Mouse (Mus musculus) midbrain, embryonic 12.5 days (tissue): Measurements from ENCODE around the gene Rrp8. TPM values are rescaled to one million over a fixed set of nuclear protein-coding genes. Genes with fewer than 3 reads are reported as not detected.
A peak's percentile ranks its signal among the peaks of the same experiment; 100 is the strongest.
"Not testable (repeated sequence)": the region's sequence is repeated elsewhere in the genome, so short reads cannot be mapped to it uniquely, and the experiment has no call there.

Experiments
- ATAC-seq: fragments of 200-750 bp; cut with Nextera tagmentation; 2 replicates; pipeline ENCODE4 v1.8.0; 2017; ENCODE audit warnings: low read depth, moderate TSS enrichment, moderate library complexity; ENCODE audit not compliant: low FRiP score
- H3K27ac ChIP-seq: fragments of 300-500 bp; sonication (generic); replicated peaks from 2 replicates; pipeline ENCODE4 v1.5.1; 2016; ENCODE audit warnings: mild to moderate bottlenecking
- H3K27me3 ChIP-seq: fragments of 300-500 bp; sonication (generic); 2 replicates; pipeline ENCODE4 v1.6.1; 2016; ENCODE audit warnings: mild to moderate bottlenecking
- H3K36me3 ChIP-seq: fragments of 300-500 bp; sonication (generic); 2 replicates; pipeline ENCODE4 v1.6.1; 2016
- H3K4me1 ChIP-seq: fragments of 300-500 bp; sonication (generic); 2 replicates; pipeline ENCODE4 v1.6.1; 2016
- H3K4me2 ChIP-seq: fragments of 300-500 bp; sonication (generic); replicated peaks from 2 replicates; pipeline ENCODE4 v1.6.1; 2016; ENCODE audit warnings: mild to moderate bottlenecking, moderate library complexity
- H3K4me3 ChIP-seq: fragments of 300-500 bp; sonication (generic); 2 replicates; pipeline ENCODE4 v1.5.1; 2016; ENCODE audit warnings: mild to moderate bottlenecking
- H3K9ac ChIP-seq: fragments of 300-500 bp; sonication (generic); replicated peaks from 2 replicates; pipeline ENCODE4 v1.6.1; 2016; ENCODE audit warnings: mild to moderate bottlenecking, moderate library complexity
- H3K9me3 ChIP-seq: fragments of 300-500 bp; sonication (generic); 2 replicates; pipeline ENCODE4 v1.6.1; 2016; ENCODE audit warnings: mild to moderate bottlenecking
- WGBS: fragments of 180-500 bp; shearing (Covaris S2); methylation state at CpG from one replicate; pipeline ENCODE4 v1.1.7; 2016; 5-methylcytosine and 5-hydroxymethylcytosine counted together
- polyA plus RNA-seq: library from polyadenylated mRNA; unstranded; fragments of >200 nt; fragmentation: Nextera tagmentation; extraction: Ambion mirVana; gene quantifications from 2 replicates; pipeline ENCODE4 v1.2.1, GENCODE M21; 2016

The Rrp8 gene
- polyA plus RNA-seq, 1 experiment from 2014 or later, result 40.1 TPM

GRCm38 (mm10) chr7:105743246-105743925, 6.2 kb upstream of the Rrp8 start:
- H3K4me1 ChIP-seq, result peaks cover 21% of the 10 kb centered on the region
- peak overlapping the region; percentile 91 for H3K4me2 ChIP-seq
- peaks cover 59% of the 10 kb centered on the region for H3K36me3 ChIP-seq
- ATAC-seq, H3K27me3 ChIP-seq, H3K9me3 ChIP-seq: not testable (repeated sequence)
- H3K27ac ChIP-seq, result peak overlapping the region; percentile 74; the same call in 1 of the 2 replicates
- 35% methylated on average over 20 of the region's 20 CpGs for WGBS
- H3K4me3 ChIP-seq, result peak overlapping the region; percentile 98
- peak overlapping the region; percentile 96 for H3K9ac ChIP-seq

- peak overlapping the region; percentile 91 for H3K4me2 ChIP-seq
- not testable (repeated sequence) for H3K27ac ChIP-seq, H3K27me3 ChIP-seq, H3K9me3 ChIP-seq, ATAC-seq, H3K9ac ChIP-seq
- peaks cover 52% of the 10 kb centered on the region for H3K36me3 ChIP-seq
- peak overlapping the region; percentile 98; the same call in 1 of the 2 replicates for H3K4me3 ChIP-seq
- 88% methylated on average over 7 of the region's 7 CpGs for WGBS
- peaks cover 28% of the 10 kb centered on the region for H3K4me1 ChIP-seq
Measured at GRCm38 (mm10) chr7:105742539-105743215, 5.5 kb upstream of the Rrp8 start.

- ATAC-seq, result no peak
Measured at GRCm38 (mm10) chr7:105741978-105742377, 4.8 kb upstream of the Rrp8 start.

GRCm38 (mm10) chr7:105740851-105741250, 3.7 kb upstream of the Rrp8 start:
- Histone ChIP-seq H3K4me1 (peaks cover 35% of the 10 kb centered on the region), H3K36me3 (peaks cover 37% of the 10 kb centered on the region), H3K27ac (no peak overlapping the region), H3K27me3 (no peaks in the 10 kb centered on the region), H3K4me2 (no peak overlapping the region), H3K9me3 (no peaks in the 10 kb centered on the region), H3K9ac (no peak overlapping the region), H3K4me3 (no peak overlapping the region)
- no peak for ATAC-seq
- 92% methylated on average over 6 of the region's 6 CpGs for WGBS

More at GRCm38 (mm10) chr7:105741978-105742377, 4.8 kb upstream of the Rrp8 start:
- H3K4me2 ChIP-seq, result no peak overlapping the region
- no peaks in the 10 kb centered on the region for H3K9me3 ChIP-seq
- H3K36me3 ChIP-seq, result peaks cover 47% of the 10 kb centered on the region
- no peak overlapping the region for H3K4me3 ChIP-seq
- WGBS, result 93% methylated on average over 9 of the region's 9 CpGs
- H3K9ac ChIP-seq, result no peak overlapping the region
- H3K27ac ChIP-seq, result no peak overlapping the region
- H3K27me3 ChIP-seq, result no peaks in the 10 kb centered on the region
- H3K4me1 ChIP-seq, result peaks cover 34% of the 10 kb centered on the region

GRCm38 (mm10) chr7:105740089-105740795, 3.1 kb upstream of the Rrp8 start:
- WGBS, result 90% methylated on average over 13 of the region's 13 CpGs
- Histone ChIP-seq H3K4me3 (no peak overlapping the region), H3K4me2 (no peak overlapping the region), H3K9me3 (no peaks in the 10 kb centered on the region), H3K36me3 (peaks cover 37% of the 10 kb centered on the region), H3K27ac (no peak overlapping the region), H3K27me3 (no peaks in the 10 kb centered on the region), H3K4me1 (peaks cover 39% of the 10 kb centered on the region), H3K9ac (no peak overlapping the region)
- no peak for ATAC-seq

GRCm38 (mm10) chr7:105738948-105739347, 1.8 kb upstream of the Rrp8 start:
- H3K4me2 ChIP-seq, result no peak overlapping the region
- 44% methylated on average over 3 of the region's 3 CpGs for WGBS
- no peak overlapping the region for H3K27ac ChIP-seq

GRCm38 (mm10) chr7:105738286-105738685, 1.1 kb upstream of the Rrp8 start:
- H3K27me3 ChIP-seq, result no peaks in the 10 kb centered on the region
- no peak overlapping the region for H3K4me2 ChIP-seq
- no peak overlapping the region for H3K27ac ChIP-seq
- ATAC-seq, result no peak
- H3K4me1 ChIP-seq, result peaks cover 29% of the 10 kb centered on the region
- no peak overlapping the region for H3K4me3 ChIP-seq
- no peak overlapping the region for H3K9ac ChIP-seq
- peaks cover 53% of the 10 kb centered on the region for H3K36me3 ChIP-seq
- H3K9me3 ChIP-seq, result no peaks in the 10 kb centered on the region
- WGBS, result 84% methylated on average over 2 of the region's 2 CpGs

More at GRCm38 (mm10) chr7:105738948-105739347, 1.8 kb upstream of the Rrp8 start:
- Histone ChIP-seq H3K9me3 (no peaks in the 10 kb centered on the region), H3K4me1 (peaks cover 35% of the 10 kb centered on the region), H3K4me3 (no peak overlapping the region), H3K27me3 (no peaks in the 10 kb centered on the region), H3K9ac (no peak overlapping the region), H3K36me3 (peaks cover 46% of the 10 kb centered on the region)
- no peak for ATAC-seq

GRCm38 (mm10) chr7:105737648-105738047, 463 bp upstream of the Rrp8 start:
- peaks cover 25% of the 10 kb centered on the region for H3K4me1 ChIP-seq
- WGBS, result 25% methylated on average over 3 of the region's 3 CpGs
- H3K27me3 ChIP-seq, result no peaks in the 10 kb centered on the region
- H3K4me2 ChIP-seq, result peak overlapping the region; percentile 72
- no peaks in the 10 kb centered on the region for H3K9me3 ChIP-seq
- H3K27ac ChIP-seq, result no peak overlapping the region
- H3K36me3 ChIP-seq, result peaks cover 54% of the 10 kb centered on the region
- H3K9ac ChIP-seq, result peak overlapping the region; percentile 90; the same call in 1 of the 2 replicates
- ATAC-seq, result no peak
- H3K4me3 ChIP-seq, result peak overlapping the region; percentile 82

- peak; percentile 98 for ATAC-seq
- Histone ChIP-seq H3K4me3 (peak within 1 kb of the TSS; percentile 82), H3K36me3 (peaks cover 54% of the 10 kb centered on the region), H3K9me3 (no peaks in the 10 kb centered on the region), H3K9ac (peak within 1 kb of the TSS; percentile 90), H3K27me3 (no peaks in the 10 kb centered on the region), H3K4me1 (peaks cover 25% of the 10 kb centered on the region), H3K27ac (peak within 1 kb of the TSS; percentile 84), H3K4me2 (peak within 1 kb of the TSS; percentile 72)
- under 1% methylated on average over 49 of the region's 62 CpGs for whole genome bisulfite sequencing
Measured at GRCm38 (mm10) chr7:105736264-105736901, 802 bp downstream of the Rrp8 start, which contains the start of gene Ilk. TSS of gene Ilk (plus strand) at chr7:105736592.

- Histone ChIP-seq H3K36me3 (peaks cover 52% of the 10 kb centered on the region), H3K9ac (peak overlapping the region; percentile 90), H3K4me1 (peaks cover 25% of the 10 kb centered on the region), H3K4me3 (peak overlapping the region; percentile 82), H3K4me2 (peak overlapping the region; percentile 72)
- whole genome bisulfite sequencing, result 51% methylated on average over 4 of the region's 4 CpGs
- H3K27me3 ChIP-seq, H3K27ac ChIP-seq, H3K9me3 ChIP-seq, ATAC-seq: not testable (repeated sequence)
Measured at GRCm38 (mm10) chr7:105735464-105735863, 1.7 kb downstream of the Rrp8 start.

GRCm38 (mm10) chr7:105734826-105735225, 2.4 kb downstream of the Rrp8 start:
- no peak for ATAC-seq
- H3K4me2 ChIP-seq, result no peak overlapping the region
- no peak overlapping the region for H3K9ac ChIP-seq
- H3K4me3 ChIP-seq, result no peak overlapping the region
- peaks cover 25% of the 10 kb centered on the region for H3K4me1 ChIP-seq
- no peak overlapping the region for H3K27ac ChIP-seq
- peaks cover 47% of the 10 kb centered on the region for H3K36me3 ChIP-seq
- WGBS, result 92% methylated on average over 8 of the region's 8 CpGs
- no peaks in the 10 kb centered on the region for H3K27me3 ChIP-seq
- no peaks in the 10 kb centered on the region for H3K9me3 ChIP-seq
